Mouse (Mus musculus): ENCODE data around the gene Olfr55.
"Not testable (repeated sequence)": the region's sequence is repeated elsewhere in the genome, so short reads cannot be mapped to it uniquely, and the experiment has no call there.

- TF ChIP-seq CTCF (IDR thresholded peaks at IDR 0.05; ENCODE audit: borderline replicate concordance, insufficient read depth, low read depth, low read length); POLR2A (IDR thresholded peaks at IDR 0.05; ENCODE audit: borderline replicate concordance, insufficient read depth, low read length): not testable (repeated sequence)
Observed at GRCm38 (mm10) chr17:33191002-33191401, 22.8 kb downstream of the Olfr55 start, which contains the start of gene Olfr239.

Data from cerebellum, adult 2 months (tissue).